Mouse (Mus musculus) embryonic fibroblast, embryonic 13.5 days (primary cell): ENCODE measurements around the gene Mrps26.

Experiments used
- CTCF ChIP-seq: IDR thresholded peaks from 2 replicates; pipeline ENCODE4 v1.5.1; 2011; ENCODE audit warnings: mild to moderate bottlenecking, control low read depth, low read length, moderate library complexity, borderline replicate concordance; ENCODE audit not compliant: insufficient read depth
- POLR2A ChIP-seq: IDR thresholded peaks from 2 replicates; pipeline ENCODE4 v1.6.1; 2011; ENCODE audit warnings: low read depth, mild to moderate bottlenecking, control low read depth, low read length, moderate library complexity

DNA sequence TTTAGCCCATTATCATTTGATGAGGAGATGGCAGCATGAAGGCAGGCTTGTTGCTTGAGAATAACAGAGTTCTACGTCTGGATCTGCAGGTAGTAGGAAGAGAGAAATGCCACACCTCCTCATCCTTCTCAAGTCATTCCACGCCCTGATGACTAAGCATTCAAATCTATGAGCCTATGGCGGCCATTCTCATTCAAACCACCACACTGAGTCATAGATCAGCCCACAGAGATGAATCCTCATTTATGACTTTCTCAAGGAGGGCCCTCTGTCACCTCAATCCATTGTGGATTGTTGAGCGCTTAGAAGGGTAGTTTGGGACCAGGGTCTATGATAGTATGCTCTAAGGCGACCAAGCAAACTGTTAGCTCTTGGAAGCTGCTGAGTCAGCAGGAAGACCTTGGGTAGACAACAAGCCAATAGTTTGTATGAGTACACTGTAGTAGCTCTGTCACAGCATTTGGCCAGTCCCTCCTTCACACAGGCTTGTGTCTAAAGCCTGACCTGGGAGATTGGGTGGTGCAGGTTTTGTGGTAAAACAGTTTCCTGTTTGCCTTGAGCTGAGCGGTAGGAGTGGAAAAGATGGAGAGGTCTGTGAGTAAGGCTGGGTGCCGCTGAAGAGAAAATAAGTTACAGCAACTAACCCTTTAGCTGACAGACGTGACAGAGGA is 24.5 kb upstream of the Mrps26 start:
- TF ChIP-seq CTCF = no peak
- TF ChIP-seq POLR2A = no peak
